Mouse (Mus musculus): ENCODE results near the gene Adh7.

The Adh7 gene

DNA sequence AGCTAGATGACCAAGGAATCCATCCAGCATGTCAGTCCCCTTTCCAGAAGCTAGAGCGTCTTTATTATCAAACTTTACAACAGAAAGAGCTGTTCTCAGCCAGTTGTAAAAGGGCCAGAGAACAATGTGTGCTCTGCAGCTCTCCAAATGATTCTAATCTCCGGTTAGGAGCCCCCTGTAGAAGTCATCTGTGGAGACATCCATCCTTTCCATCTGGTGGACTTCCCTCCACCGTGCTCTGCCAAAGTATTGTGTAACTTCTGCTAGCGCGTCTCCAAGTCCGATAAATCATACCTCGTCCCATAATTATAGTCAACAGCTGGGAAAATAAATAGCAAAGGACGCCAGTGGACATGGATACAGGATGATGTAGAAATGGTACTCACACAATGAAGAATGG lies 31.2 kb downstream of the Adh7 start:
- no peak for DNase-seq (ENCODE audit: low read depth, low spot score)

DNA sequence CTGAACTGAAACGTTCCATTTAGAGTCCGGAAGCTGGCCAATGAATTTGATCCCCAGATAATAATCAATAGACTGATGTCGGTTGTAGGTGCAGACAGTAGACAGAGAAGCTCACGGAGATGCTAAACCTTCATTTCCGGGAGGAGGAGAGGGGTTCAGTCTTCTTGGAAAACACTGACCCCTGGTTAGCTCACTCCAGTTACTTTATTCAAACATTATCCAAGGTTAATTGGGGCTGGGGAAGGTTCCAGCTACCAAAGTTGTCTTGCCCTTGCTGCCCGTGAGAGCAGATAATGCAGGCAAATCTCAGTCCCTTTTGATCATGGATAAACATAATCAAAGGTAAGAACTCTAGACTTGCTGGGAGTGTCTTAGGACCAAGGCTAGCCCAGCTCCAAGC lies 33.6 kb downstream of the Adh7 start:
- DNase-seq (ENCODE audit: low read depth, low spot score), result no peak

DNA sequence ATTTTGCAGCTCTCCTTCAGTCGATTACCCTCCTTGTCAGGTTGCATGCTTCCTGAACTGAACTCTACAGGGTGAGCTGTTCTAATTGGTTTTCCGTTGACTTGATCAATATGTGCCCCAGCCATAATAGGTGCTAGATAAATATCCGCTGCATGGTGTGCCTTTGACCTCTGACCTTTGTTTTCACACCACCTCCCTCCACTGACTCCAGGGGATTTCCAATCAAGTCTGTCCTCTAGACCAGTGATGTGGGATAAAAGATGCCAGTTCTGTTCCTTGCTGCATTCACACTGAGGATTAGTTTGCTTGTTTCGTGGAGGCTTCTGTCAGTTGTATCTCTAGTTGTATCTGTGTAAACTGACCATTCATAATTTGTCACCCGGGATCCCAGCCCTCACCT lies 36.6 kb downstream of the Adh7 start:
- no peak for DNase-seq (ENCODE audit: low read depth, low spot score)

DNA sequence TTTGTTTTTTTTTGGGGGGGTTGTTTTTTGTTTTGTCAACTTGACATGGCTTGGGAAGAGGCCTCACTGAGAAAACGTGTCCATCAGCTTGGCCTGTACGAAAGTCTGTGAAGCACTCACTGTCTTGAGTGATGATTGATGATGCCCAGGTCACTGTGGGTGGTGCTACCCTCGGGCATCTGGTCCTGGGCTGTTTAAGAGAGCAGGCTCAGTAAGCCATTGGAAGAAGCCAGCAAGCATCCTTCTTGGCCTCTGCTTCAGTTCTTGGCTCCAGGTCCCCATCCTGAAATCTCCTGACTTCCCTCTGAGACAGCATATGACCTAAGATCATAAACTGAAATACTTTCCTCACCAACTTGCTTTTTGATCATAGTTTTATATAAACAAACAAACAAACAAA lies 37.8 kb downstream of the Adh7 start:
- DNase-seq (ENCODE audit: low read depth, low spot score), result no peak

DNA sequence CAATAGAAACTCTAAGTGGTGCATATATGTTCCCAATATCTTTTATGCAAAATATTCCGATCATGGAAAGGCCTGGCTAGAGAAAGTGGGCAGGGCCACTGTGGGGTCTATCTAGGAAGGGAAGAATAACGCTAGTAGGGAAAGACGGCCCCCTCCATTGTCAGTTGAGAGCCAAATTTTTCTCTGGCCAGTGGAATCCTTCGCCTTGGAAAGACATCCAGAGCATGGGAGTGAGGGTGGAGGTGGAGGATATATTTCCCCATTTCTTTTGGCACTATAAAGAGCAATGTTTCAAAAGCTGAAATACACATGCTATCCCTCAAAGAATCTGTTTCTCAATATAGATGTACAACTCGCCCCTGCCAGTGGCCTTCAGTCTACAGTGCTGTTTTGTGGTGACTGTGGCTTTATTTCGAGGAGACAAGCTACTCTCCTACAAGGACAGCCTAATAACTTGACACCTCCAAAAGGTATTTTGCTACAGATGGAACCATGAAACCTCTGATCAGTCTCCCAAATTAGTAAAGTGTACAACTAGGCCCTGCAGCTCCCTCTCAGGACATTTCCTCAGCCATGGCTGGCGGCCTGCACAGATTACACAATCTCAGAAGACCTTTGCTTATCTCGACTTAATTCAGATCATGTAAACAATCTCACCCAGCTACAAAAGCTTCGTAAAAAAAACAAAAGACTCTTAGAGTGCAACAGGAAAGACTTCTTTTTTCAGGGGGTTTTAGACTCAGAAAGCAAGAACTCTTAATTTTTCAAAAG lies 38.4 kb downstream of the Adh7 start:
- no peak for DNase-seq (ENCODE audit: low read depth, low spot score)

DNA sequence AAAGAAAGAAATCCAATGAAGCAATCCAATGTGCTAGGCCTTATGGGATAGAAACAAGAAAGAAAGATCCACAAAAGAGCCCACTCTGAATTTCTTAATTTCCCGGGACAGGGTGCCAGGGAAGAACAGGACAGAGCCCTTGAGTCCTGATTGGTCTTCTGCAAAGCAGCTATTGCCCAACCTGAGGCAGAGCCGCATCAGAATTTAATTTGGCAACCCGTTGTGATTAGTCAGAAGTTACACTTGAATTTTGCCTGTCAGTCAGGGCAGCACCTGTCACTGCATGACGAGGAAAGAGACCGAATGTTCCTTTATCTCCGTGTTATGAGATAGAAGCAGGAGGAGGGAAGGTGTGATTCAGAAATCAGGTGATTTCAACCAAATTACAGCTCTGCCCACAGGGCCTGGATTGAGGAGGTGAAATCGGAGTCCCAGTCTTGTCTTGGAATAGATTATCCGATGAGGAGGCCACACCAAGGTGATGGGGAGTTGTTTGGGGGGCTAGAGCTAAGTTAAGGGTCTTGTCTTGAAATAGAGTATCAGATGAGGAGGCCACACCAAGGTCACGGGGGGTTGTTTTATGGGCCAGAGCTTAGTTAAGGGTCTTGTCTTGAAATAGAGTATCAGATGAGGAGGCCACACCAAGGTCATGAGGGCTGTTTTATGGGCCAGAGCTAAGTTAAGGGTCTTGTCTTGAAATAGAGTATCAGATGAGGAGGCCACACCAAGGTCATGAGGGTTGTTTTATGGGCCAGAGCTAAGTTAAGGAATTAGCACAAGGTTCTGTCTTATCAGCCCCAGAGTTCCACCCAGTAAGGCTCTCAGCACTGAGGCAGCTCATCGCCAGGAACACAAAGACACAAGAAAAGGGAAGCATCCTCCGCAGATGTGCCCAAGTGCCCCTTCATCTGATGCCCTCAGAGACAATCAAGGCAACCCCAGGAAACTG lies 43.4 kb downstream of the Adh7 start, which contains the start of gene Adh1:
Adh1 (plus strand) TSS at position 271 of the 949 bp plus-strand sequence.
- no peak for DNase-seq (ENCODE audit: low read depth, low spot score)

DNA sequence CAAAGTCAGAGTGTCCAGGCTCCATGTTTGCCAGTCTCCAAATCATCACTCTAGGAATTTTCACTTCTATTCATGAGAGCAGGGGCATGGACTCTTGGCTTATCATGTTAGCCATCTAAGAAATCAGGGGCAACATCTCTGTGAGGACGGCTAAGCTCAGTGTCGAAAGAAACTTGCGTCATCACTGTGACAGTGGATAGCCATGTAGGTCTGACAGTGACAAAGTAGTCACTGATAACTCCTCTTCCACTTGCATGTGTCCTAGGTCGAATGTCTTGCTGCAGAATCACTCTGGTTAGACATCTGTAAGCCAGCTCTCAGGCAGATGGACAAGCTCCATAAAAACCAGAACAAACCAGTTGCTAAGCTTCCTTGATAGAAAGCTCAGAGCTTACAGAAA lies 45.0 kb downstream of the Adh7 start:
- DNase-seq (ENCODE audit: low read depth, low spot score), result no peak

DNA sequence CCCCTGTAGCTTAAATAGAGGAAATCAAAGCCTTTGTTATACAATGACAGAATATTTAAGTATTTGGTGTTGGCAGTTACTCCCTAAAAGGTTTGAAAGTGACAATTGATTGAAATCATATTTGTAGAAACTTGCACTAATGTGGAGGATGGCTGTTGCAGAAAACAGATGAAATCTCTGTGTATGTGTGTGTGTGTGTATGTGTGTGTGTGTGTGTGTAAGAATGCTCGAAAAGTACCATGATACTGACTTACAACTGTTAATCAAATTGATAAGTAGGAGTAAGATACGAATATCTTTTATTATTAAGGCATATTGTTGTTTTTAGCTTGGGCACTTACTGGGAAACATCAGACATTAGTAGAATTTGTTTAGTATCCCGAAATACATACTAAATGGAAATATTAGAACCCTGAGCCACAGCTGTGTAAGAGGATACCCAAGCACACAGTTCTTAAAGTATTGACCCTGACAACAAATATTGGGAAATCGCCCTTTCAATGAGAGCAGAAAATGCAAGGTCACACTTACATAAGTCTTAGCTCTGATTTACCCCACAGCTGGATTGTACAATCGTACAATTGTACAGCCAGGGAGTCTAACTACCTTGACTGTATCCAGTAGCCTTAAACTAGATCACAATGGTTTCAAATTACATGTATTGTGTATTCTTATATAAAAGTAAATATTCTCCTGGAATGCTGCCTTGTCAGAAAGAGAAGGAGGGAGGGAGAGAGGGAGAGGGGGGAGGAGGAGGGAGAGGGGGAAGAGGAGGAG lies 45.8 kb downstream of the Adh7 start:
- no peak for DNase-seq (ENCODE audit: low read depth, low spot score)

DNA sequence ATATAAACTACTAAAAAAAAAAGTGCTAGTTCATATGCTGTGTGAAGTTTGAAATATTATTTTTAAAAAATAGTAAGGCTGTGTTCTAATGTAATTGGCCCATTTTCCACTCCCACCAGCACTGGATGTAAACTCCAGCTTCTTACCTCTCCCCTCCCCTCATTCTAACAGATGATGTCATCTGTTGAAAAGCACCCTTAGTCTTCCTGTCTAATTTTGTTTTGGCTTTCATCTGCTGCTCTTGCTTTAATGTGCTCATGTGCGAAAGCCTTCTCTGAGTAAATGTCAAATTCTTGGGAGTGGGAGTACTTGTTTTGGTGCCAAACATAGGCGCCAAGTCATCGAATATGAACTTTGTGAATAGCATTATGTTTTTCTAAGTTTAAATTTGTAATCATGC lies 47.1 kb downstream of the Adh7 start:
- DNase-seq (ENCODE audit: low read depth, low spot score), result no peak

DNA sequence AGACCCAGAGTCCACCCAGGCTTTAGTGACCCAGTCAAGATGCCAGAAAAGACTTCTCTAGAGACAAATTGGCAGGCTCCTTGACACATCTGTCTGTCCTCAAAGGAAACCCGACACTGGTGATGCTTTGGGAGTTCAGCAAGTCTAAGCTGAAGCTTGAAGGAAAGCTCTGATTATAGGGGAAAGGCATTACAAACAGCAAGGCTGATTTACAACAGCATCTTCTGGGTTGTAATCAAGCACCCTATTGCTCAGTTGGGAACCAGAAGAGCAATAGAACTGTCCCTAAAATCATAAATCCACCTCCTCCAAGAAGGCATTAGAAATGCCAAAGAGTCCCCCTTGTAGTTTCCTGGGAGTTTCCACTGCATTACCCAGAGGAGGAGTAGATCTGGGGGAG lies 52.9 kb downstream of the Adh7 start:
- no peak for DNase-seq (ENCODE audit: low read depth, low spot score)

DNA sequence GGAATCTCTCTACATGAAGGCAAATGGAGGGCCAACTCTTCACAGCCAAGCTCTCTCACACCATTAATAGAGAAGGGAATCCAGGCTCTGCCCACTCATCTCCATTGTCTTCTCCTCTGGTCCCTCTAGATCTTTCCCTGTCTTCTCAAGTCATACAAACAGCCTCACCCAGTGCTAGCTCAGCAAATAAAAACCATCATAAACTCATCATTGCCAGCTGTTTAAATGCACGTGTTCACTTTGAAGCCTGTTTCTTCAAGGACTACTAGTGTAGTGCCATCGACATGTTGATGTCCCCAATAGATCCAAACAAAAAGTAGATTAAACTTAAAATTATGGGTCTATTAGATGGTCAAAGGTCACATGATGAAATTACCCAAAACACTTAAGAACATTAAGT lies 53.7 kb downstream of the Adh7 start:
- DNase-seq (ENCODE audit: low read depth, low spot score), result no peak

DNA sequence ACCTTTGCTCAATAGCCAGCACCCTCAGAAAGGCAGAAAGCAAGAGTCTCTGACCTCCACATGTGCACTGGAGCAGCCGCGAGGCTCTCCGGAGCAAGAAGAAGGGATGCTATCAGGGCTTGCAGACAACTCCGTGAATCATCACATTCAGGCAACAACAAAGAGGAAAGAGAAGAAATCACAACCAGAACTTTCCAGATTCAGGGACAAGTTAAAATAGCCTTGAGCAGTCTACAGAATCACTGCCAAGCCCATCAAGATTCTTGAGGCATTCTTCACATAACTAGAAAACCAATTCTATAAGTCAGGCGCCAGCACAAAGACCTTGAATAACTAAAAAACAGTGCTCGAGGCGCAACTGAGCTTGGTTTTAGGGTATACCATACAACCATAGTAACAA lies 55.5 kb downstream of the Adh7 start:
- no peak for DNase-seq (ENCODE audit: low read depth, low spot score)

DNA sequence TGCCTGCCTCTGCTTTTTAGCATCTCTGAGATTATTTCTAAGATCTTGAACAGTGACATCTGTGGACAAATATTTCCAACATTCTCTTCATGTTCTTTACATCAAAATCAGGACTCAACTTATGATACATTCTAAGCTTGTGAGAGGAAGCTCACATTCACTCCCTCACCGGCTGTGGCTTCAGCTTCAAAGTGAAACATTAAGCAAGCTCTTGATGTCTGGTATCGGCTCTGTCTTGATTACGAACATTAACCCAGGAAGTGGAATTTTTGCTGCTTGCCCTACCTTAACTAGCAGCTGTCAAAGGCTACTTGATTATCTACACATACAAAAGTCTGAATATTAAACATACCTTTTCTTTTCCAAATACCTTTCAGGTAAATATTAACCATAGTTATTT lies 57.5 kb downstream of the Adh7 start:
- no peak for DNase-seq (ENCODE audit: low read depth, low spot score)

DNA sequence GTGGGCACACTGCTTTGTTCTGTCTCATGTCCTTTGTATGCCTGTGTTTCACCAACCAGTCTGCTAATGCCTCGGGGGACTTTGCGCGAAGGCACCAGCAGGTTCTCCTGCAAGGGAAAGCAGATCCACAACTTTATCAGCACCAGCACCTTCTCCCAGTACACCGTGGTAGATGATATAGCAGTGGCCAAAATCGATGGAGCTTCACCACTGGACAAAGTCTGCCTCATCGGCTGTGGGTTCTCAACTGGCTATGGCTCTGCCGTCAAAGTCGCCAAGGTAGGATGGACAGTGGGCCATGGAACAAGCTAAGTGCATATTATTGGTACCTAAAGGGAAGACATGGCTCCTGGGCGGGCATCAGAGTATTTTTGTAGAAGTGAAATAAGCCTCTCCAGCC lies 65.0 kb downstream of the Adh7 start:
- DNase-seq (ENCODE audit: low read depth, low spot score), result no peak

Measured in mesoderm, embryonic 11.5 days (tissue).